Mouse (Mus musculus) spleen, embryonic (tissue): ENCODE results near the gene Olfr878.

Source experiments
- CTCF ChIA-PET: fragments of 350-600 bp; sonication (Branson Sonifier 250); formaldehyde crosslinking; loops from one replicate; lab custom pipeline; 2022; lab: Charles Lee

Gene Olfr878

DNA sequence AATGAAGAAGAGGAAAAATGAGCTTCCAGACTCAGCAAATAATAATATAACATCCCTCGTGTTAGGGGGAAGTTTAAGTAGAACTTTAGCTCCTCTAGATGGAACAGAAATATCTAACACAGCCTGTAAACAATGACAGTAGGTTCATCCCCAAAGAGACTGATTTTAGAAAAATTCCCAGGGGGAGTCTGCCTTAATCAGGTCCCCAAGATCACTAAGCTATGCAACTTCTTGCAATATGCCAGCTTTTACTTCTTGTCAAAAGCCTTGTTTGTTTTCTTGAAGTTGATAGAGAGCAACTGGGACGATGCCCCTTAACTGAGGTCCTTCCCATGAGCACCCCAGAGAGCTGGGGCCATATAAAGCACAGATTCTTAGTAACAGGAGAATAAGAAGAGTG lies at the start of gene Olfr878:
Gene Olfr878 (plus strand): TSS at position 301 of the 400 bp plus-strand sequence.
- CTCF ChIA-PET = no interaction called here

GRCm38 (mm10) chr9:37870246-37870645 lies 47.4 kb upstream of the Olfr878 start:
- CTCF ChIA-PET = no interaction called here

DNA sequence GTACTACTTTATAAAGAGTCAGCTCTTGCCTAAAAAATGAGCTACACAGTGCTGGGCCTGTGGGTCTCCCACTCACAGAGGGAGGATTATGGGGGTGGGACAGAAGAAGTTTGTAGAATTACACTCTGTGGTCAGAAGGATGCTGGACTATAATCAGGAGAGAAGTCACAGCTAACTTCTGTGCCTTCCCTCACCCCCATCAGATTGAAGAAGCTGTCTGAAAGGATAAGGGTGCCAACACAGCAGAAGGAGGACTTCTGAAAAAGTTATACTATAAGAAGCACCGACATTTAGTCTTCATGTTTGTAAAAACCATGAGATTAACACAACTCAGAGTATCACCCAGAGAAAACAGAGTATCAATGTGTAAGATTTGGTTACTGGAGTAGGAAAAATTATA lies 46.5 kb upstream of the Olfr878 start:
- CTCF ChIA-PET = no interaction called here

DNA sequence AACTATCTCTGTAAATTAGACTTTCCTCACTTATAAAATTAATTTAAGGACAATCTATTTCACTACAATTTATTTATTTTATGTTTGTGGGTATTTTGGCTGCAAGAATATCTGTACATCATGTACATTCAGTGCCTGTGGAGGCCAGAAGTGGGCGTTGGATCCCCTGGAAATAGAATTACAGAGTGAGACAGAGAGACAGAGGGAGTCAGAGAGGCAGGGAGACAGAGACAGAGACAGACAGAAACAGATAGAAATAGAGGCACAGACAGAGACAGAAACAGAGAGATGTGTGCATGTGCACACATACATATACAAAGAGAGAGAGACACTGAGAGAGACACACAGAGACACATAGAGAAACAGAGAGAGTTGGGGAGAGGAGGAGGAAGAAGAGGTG lies 46.1 kb upstream of the Olfr878 start:
- CTCF ChIA-PET = no interaction called here

DNA sequence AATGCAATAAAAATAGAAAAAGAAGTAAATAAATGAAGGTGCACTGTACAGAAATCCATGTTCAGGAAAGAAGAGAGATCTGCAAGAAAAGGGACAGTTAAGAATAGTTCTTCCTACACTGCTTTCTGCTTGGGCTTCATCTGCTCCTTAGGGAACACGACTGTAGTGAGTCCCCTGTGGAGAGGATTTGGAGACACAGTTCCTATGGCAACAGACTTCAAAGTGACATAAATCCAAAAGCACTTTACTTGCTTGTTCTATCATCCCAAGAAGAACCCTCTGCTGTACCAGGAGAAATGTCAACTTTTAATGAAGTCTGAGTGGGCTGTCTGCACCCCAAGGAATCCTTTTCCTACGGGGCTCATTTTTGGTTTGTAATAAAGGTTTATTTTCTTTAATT lies 26.7 kb upstream of the Olfr878 start:
- CTCF ChIA-PET = no interaction called here

DNA sequence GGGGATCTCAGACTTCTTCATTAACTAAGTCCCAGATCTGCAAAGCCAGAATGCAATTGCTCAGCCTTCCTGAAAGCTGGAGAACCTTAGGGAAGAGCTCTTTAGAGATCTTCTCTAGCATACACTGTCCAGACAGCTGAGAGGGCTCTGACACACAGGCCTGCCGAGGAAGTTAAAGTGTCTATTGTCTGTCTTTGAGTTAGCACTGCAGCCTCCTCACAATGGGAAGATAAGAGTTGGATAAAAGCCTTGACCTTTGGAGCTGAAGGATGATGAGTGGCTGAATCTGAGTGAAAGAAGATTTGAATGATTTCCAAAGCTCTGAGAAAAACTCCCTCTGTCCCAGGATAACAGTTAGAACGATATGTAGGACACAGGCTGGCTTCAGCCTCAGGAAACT lies 21.0 kb upstream of the Olfr878 start, which contains the start of gene Olfr145:
Gene Olfr145 (plus strand): TSS at position 64 of the 400 bp plus-strand sequence.
- CTCF ChIA-PET = no interaction called here

DNA sequence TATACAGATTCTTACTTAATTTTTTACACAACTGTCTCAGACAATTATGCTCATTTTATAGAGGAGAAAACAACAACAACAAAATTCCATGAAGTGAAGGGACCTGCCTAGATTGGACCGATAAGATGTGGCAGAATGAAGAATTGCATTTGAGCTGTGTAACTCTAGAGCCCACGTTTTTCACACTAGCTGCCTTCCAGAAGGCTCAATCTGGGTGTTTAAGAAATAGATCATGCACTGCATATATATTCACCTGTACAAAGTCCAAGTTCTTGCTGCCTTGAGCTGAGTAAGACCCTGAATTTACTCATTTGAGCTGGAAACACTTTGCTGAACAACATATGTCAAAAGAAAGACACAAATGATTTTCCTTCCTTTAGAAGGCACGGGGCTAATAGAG lies 12.1 kb upstream of the Olfr878 start:
- CTCF ChIA-PET = no interaction called here

DNA sequence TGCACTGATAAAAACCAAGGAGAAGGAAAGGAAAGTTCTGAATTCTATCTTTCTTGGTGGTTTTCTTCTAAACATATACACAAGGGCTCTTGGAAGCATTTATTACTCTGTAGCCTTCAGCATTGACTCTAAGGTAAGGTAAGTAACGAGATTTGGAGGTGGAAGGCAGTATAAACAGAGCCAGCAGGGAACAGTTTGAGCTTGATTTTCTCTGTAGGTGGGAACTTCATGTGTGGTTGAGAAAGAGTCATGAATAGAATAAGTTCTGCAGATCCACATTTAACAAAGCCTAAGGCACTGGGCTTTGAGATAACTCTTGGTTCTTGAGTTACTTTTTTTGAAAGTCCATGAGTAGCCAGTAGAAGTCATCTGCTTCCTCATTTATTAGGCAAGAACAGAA lies 378 bp downstream of the Olfr878 start:
- CTCF ChIA-PET = no interaction called here

GRCm38 (mm10) chr9:37924194-37924593 lies 6.6 kb downstream of the Olfr878 start:
- CTCF ChIA-PET = interaction anchor here (0.8 kb wide), 1 partner anchor 631 kb away, joined by 3 read pairs; no protein-coding TSS in a partner anchor

- CTCF ChIA-PET = no interaction called here
Observed at GRCm38 (mm10) chr9:37925445-37925844, 7.8 kb downstream of the Olfr878 start.

- CTCF ChIA-PET = no interaction called here
Observed at GRCm38 (mm10) chr9:37926019-37927013, 8.7 kb downstream of the Olfr878 start.

DNA sequence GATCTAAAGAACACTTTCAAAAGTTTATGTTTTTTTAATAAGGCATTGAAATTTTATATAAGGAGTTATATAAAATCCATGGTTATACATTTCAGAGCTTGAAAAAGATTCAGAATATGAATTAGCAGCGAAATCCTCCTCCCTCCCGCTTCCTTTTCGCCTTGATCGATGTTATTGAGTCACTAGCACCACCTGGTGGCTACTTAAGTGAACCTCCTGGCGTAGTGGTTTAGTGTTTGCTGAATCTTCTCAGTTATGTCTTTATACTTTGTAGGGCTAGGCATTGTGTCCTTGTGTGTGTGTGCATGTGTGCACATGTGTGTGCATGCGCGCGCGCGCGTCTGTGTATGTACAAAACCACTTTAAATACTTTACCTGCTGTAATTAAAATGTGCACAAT lies 14.9 kb downstream of the Olfr878 start:
- CTCF ChIA-PET = no interaction called here

- CTCF ChIA-PET = no interaction called here
Observed at GRCm38 (mm10) chr9:37934146-37934545, 16.5 kb downstream of the Olfr878 start.

DNA sequence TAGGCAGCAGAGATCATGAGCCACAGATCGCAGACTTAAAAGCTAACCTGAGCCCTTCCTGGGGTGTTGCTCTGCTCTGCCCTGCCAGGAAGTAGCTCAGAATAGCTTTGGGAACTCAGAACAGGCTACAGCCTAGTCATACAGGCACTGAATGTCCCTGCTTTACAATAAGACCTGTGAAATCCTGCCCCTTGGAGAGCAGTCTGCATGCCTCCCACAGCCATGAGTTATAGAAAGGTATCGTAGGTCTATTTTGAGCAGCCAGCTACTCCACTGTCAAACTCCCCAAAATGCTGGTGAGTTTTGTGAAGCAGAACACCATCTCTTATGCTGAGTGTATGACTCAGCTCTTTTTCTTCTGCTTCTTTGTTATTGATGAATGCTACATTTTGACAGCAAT lies 23.5 kb downstream of the Olfr878 start:
- CTCF ChIA-PET = no interaction called here
